Mouse (Mus musculus) lung, postnatal 0 days (tissue): ENCODE results near the gene Gale. TPM values are rescaled to one million over a fixed set of nuclear protein-coding genes. Genes with fewer than 3 reads are reported as not detected.
A peak's percentile ranks its signal among the peaks of the same experiment; 100 is the strongest.
"Not testable (repeated sequence)": the region's sequence is repeated elsewhere in the genome, so short reads cannot be mapped to it uniquely, and the experiment has no call there.

ENCODE experiments used
- ATAC-seq: fragments of 200-750 bp; cut with Nextera tagmentation; 2 replicates; pipeline ENCODE4 v1.8.0; 2017; ENCODE audit warnings: moderate library complexity
- DNase-seq: peaks from one replicate; pipeline ENCODE4 v3.0.0-alpha.2; 2016; ENCODE audit warnings: low spot score
- H3K27ac ChIP-seq: fragments of 300-500 bp; sonication (generic); 2 replicates; pipeline ENCODE4 v1.5.1; 2014; ENCODE audit warnings: antibody characterized with exemption, mild to moderate bottlenecking, low read length, mixed read lengths
- H3K27me3 ChIP-seq: fragments of 300-500 bp; sonication (generic); replicated peaks from 2 replicates; pipeline ENCODE4 v1.6.1; 2014; ENCODE audit warnings: low read length, mixed read lengths; ENCODE audit not compliant: insufficient read depth
- H3K36me3 ChIP-seq: fragments of 300-500 bp; sonication (generic); 2 replicates; pipeline ENCODE4 v1.6.1; 2014; ENCODE audit warnings: low read length, mixed read lengths; ENCODE audit not compliant: insufficient read depth
- H3K4me1 ChIP-seq: fragments of 300-500 bp; sonication (generic); 2 replicates; pipeline ENCODE4 v1.6.1; 2014; ENCODE audit warnings: antibody characterized with exemption, low read depth, low read length, mixed read lengths; ENCODE audit not compliant: insufficient read depth
- H3K4me2 ChIP-seq: fragments of 300-500 bp; sonication (generic); replicated peaks from 2 replicates; pipeline ENCODE4 v1.6.1; 2014; ENCODE audit warnings: low read depth, mild to moderate bottlenecking, low read length, moderate library complexity, mixed read lengths
- H3K4me3 ChIP-seq: fragments of 300-500 bp; sonication (generic); 2 replicates; pipeline ENCODE4 v1.5.1; 2014; ENCODE audit warnings: low read depth, low read length
- H3K9ac ChIP-seq: fragments of 300-500 bp; sonication (generic); replicated peaks from 2 replicates; pipeline ENCODE4 v1.6.1; 2014; ENCODE audit warnings: low read depth, mild to moderate bottlenecking
- H3K9me3 ChIP-seq: fragments of 300-500 bp; sonication (generic); 2 replicates; pipeline ENCODE4 v1.6.1; 2016; ENCODE audit warnings: low read length, mixed read lengths
- CTCF ChIP-seq: IDR thresholded peaks from 2 replicates; pipeline ENCODE4 v1.5.1; 2016; ENCODE audit warnings: antibody characterized with exemption, mild to moderate bottlenecking
- EP300 ChIP-seq: IDR thresholded peaks from 2 replicates; pipeline ENCODE4 v1.6.1; 2016; ENCODE audit warnings: antibody characterized with exemption, mild to moderate bottlenecking, control low read depth
- WGBS: fragments of 180-500 bp; shearing (Covaris S2); extraction: QIAGEN DNeasy Blood & Tissue Kit; methylation state at CpG from one replicate; pipeline ENCODE4 v1.1.7; 2014; 5-methylcytosine and 5-hydroxymethylcytosine counted together
- polyA plus RNA-seq: library from polyadenylated mRNA; unstranded; fragments of >200 nt; fragmentation: Nextera tagmentation; extraction: Ambion mirVana; gene quantifications from 2 replicates; pipeline ENCODE4 v1.2.1, GENCODE M21; 2015

Gene Gale
- polyA plus RNA-seq, 1 experiment from 2014 or later, result 40.5 TPM

GRCm38 (mm10) chr4:135976146-135976545 lies 12.6 kb downstream of the Gale start:
- peaks cover 4% of the 10 kb centered on the region; the same call in 1 of the 2 replicates for H3K4me1 ChIP-seq
- H3K4me3 ChIP-seq, result no peak overlapping the region
- 92% methylated on average over 12 of the region's 12 CpGs for WGBS
- no peak overlapping the region for H3K9ac ChIP-seq
- no peak overlapping the region for H3K4me2 ChIP-seq
- ATAC-seq (no peak), DNase-seq (no peak)
- no peaks in the 10 kb centered on the region for H3K9me3 ChIP-seq
- TF ChIP-seq EP300 (no peak), CTCF (no peak)
- H3K27ac ChIP-seq, result no peak overlapping the region
- H3K36me3 ChIP-seq, result 0 out of 2 replicates have a peak, but pooled peaks cover 4% of the 10 kb centered on the region
- no peaks in the 10 kb centered on the region for H3K27me3 ChIP-seq

- 0 out of 2 replicates have a peak, but pooled peaks cover 10% of the 10 kb centered on the region for H3K36me3 ChIP-seq
- not testable (repeated sequence) for DNase-seq, H3K9ac ChIP-seq, H3K4me3 ChIP-seq, H3K27me3 ChIP-seq, ATAC-seq, H3K9me3 ChIP-seq, H3K27ac ChIP-seq, H3K4me1 ChIP-seq, H3K4me2 ChIP-seq
- whole genome bisulfite sequencing, result 98% methylated on average over 5 of the region's 5 CpGs
Observed at GRCm38 (mm10) chr4:135980223-135980622, 16.7 kb downstream of the Gale start.

- no peaks in the 10 kb centered on the region for H3K27me3 ChIP-seq
- TF ChIP-seq EP300 (no peak), CTCF (no peak)
- ATAC-seq (no peak), DNase-seq (peak; percentile 43)
- 0 out of 2 replicates have a peak, but pooled peaks cover 10% of the 10 kb centered on the region for H3K36me3 ChIP-seq
- no peaks in the 10 kb centered on the region for H3K9me3 ChIP-seq
- H3K4me3 ChIP-seq, result no peak overlapping the region
- 61% methylated on average over 7 of the region's 7 CpGs for WGBS
- H3K4me2 ChIP-seq, result no peak overlapping the region
- no peak overlapping the region for H3K9ac ChIP-seq
- H3K27ac ChIP-seq, result no peak overlapping the region
- H3K4me1 ChIP-seq, result peaks cover 8% of the 10 kb centered on the region; the same call in 1 of the 2 replicates
Observed at GRCm38 (mm10) chr4:135981524-135982063, 18.1 kb downstream of the Gale start.

- 84% methylated on average over 5 of the region's 5 CpGs for WGBS
- Histone ChIP-seq H3K27me3 (no peaks in the 10 kb centered on the region), H3K9ac (no peak overlapping the region), H3K9me3 (no peaks in the 10 kb centered on the region), H3K27ac (no peak overlapping the region), H3K36me3 (0 out of 2 replicates have a peak, but pooled peaks cover 6% of the 10 kb centered on the region), H3K4me2 (no peak overlapping the region), H3K4me3 (no peak overlapping the region), H3K4me1 (peaks cover 8% of the 10 kb centered on the region; the same call in 1 of the 2 replicates)
- DNase-seq (no peak), ATAC-seq (no peak)
- TF ChIP-seq EP300, result no peak
- TF ChIP-seq CTCF, result no peak
Observed at GRCm38 (mm10) chr4:135984556-135984955, 21.0 kb downstream of the Gale start.

- no peak overlapping the region for H3K9ac ChIP-seq
- no peak overlapping the region for H3K4me2 ChIP-seq
- H3K27me3 ChIP-seq, result no peaks in the 10 kb centered on the region
- no peak overlapping the region for H3K27ac ChIP-seq
- H3K9me3 ChIP-seq, result no peaks in the 10 kb centered on the region
- ATAC-seq (no peak), DNase-seq (no peak)
- 0 out of 2 replicates have a peak, but pooled peaks cover 6% of the 10 kb centered on the region for H3K36me3 ChIP-seq
- peaks cover 8% of the 10 kb centered on the region; the same call in 1 of the 2 replicates for H3K4me1 ChIP-seq
- 83% methylated on average over 5 of the region's 5 CpGs for WGBS
- TF ChIP-seq EP300, result no peak
- TF ChIP-seq CTCF, result no peak
- H3K4me3 ChIP-seq, result no peak overlapping the region
Observed at GRCm38 (mm10) chr4:135985193-135985592, 21.7 kb downstream of the Gale start.

- no peaks in the 10 kb centered on the region for H3K27me3 ChIP-seq
- H3K4me2 ChIP-seq, result peak overlapping the region; percentile 98; the same call in 1 of the 2 replicates
- H3K9me3 ChIP-seq, result no peaks in the 10 kb centered on the region
- H3K9ac ChIP-seq, result peak overlapping the region; percentile 92; the same call in 1 of the 2 replicates
- 0 out of 2 replicates have a peak, but pooled peaks cover 6% of the 10 kb centered on the region for H3K36me3 ChIP-seq
- H3K4me1 ChIP-seq, result peaks cover 8% of the 10 kb centered on the region; the same call in 1 of the 2 replicates
- no peak overlapping the region for H3K27ac ChIP-seq
- H3K4me3 ChIP-seq, result peak overlapping the region; percentile 95; the same call in 1 of the 2 replicates
- DNase-seq (no peak), ATAC-seq (no peak)
- no peak for TF ChIP-seq CTCF
- TF ChIP-seq EP300, result no peak
- 87% methylated on average over 7 of the region's 7 CpGs for WGBS
Observed at GRCm38 (mm10) chr4:135985769-135986168, 22.2 kb downstream of the Gale start.
